In the genomic region with DNA sequence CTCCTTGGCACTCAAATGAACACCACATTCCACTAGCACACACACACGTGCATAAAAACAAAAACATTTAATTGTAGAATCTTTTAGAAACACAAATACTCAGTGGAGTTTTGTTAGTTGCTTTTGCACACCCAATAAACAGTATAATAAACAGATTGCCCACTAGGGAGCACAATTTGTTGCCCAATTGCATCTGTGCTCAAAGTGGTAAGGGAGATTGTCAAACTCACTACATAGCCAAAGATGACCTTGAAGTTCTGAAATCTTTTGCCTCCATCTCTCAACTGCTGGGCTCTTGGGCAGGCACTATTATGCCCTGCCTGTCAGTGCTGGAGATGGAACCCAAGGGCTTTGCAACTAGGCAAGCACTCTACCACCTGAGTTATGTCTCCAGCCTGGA, we compare ENCODE assay signal across 20 mouse cellular contexts. TPM values are rescaled to one million over a fixed set of nuclear protein-coding genes. Genes with fewer than 3 reads are reported as not detected.
DNase-seq lines count a peak whose midpoint lies in the region; ATAC-seq and TF ChIP-seq lines count a peak whose summit lies in the region.
"Had no signal": no experiment of that assay in that cellular context is flagged by ENCODE, and none has a peak within 500 bp of the region (broad histone marks: within the 10 kb centered on the region; RNA-seq: fewer than 3 reads in every experiment).

No protein-coding gene starts in this region.

- no peak for TF ChIP-seq EP300 in heart, adult 2 months (IDR thresholded peaks at IDR 0.05; ENCODE audit: insufficient read depth, low read depth, low read length)

- no peaks in the 10 kb centered on the region for H3K27me3 ChIP-seq in heart, adult 2 months (ENCODE audit: control insufficient read depth, insufficient read depth, low read length)
- no peaks in the 10 kb centered on the region for H3K27me3 ChIP-seq in Patski
- H3K27me3 ChIP-seq in limb, embryonic 10.5 days (ENCODE audit: low read depth, poor library complexity, severe bottlenecking), result no peaks in the 10 kb centered on the region
- H3K27me3 ChIP-seq: intestine, embryonic 15.5 days; liver, embryonic 12.5 days had no signal

- ATAC-seq in Patski, result no peak
- ATAC-seq: forebrain, postnatal 0 days; intestine, embryonic 15.5 days; liver, embryonic 12.5 days; midbrain, embryonic 16.5 days had no signal

- H3K27ac ChIP-seq in heart, adult 2 months, result no peak overlapping the region
- H3K27ac ChIP-seq in limb, embryonic 10.5 days, result no peak overlapping the region
- H3K27ac ChIP-seq: embryonic facial prominence, embryonic 10.5 days; intestine, embryonic 15.5 days; liver, embryonic 12.5 days had no signal

- H3K79me2 ChIP-seq in heart, adult 2 months (replicated peaks; ENCODE audit: control insufficient read depth, insufficient read depth, low read length), result no peaks in the 10 kb centered on the region

- H3K4me3 ChIP-seq in heart, adult 2 months, result no peak overlapping the region
- no peak overlapping the region for H3K4me3 ChIP-seq in limb, embryonic 10.5 days
- H3K4me3 ChIP-seq: embryonic facial prominence, embryonic 10.5 days; erythroblast, embryonic 14.5 days; intestine, embryonic 15.5 days; liver, embryonic 12.5 days had no signal

- TF ChIP-seq POLR2A in heart, adult 2 months (IDR thresholded peaks at IDR 0.05; ENCODE audit: insufficient read depth, low read depth, low read length), result no peak

- no peaks in the 10 kb centered on the region for H3K4me1 ChIP-seq in heart, adult 2 months (ENCODE audit: control insufficient read depth, insufficient read depth, low read length)
- H3K4me1 ChIP-seq in limb, embryonic 10.5 days, result no peaks in the 10 kb centered on the region
- H3K4me1 ChIP-seq: embryonic facial prominence, embryonic 10.5 days; intestine, embryonic 15.5 days had no signal

- CTCF ChIA-PET in Patski (lab: Charles Lee), result interaction anchor here (1.0 to 1.7 kb wide), 4 partner anchors 8 to 154 kb away, joined by 3 to 9 read pairs (median 6); no protein-coding TSS in a partner anchor

- H3K36me3 ChIP-seq in heart, adult 2 months (ENCODE audit: control insufficient read depth, insufficient read depth, low read length), result no peaks in the 10 kb centered on the region; the same call in 1 of the 2 replicates
- H3K36me3 ChIP-seq in limb, embryonic 10.5 days, result no peaks in the 10 kb centered on the region
- H3K36me3 ChIP-seq: embryonic facial prominence, embryonic 10.5 days; intestine, embryonic 15.5 days had no signal

- intact Hi-C loops in heart, adult 2 months (cut with DNase I), result loop anchor here (1.0 to 10.0 kb wide), 2 partner anchors 125 to 139 kb away; partner anchors contain the start of gene Desi2
- intact Hi-C loops in heart, postnatal 25 days (cut with DNase I), result loop anchor here (1.0 kb wide), 1 partner anchor 139 kb away; no protein-coding TSS in a partner anchor

- POLR2A ChIA-PET in Patski (lab: Charles Lee), result no interaction called here

- no peak for DNase-seq in heart, adult 2 months
- DNase-seq in heart, postnatal 25 days (ENCODE audit: low spot score), result no peak
- DNase-seq in lung, postnatal 10 days, result peak; percentile 9
- DNase-seq in lung, postnatal 4 days, result no peak
- no peak for DNase-seq in Patski (ENCODE audit: low read depth, low spot score)
- no peak for DNase-seq in right cerebral cortex, postnatal 14 days
- DNase-seq in limb, embryonic 10.5 days (ENCODE audit: low spot score), result no peak
- DNase-seq in spleen, postnatal 36 days (ENCODE audit: low spot score in 2 of 2), result no peak
- DNase-seq: cerebellum, adult 11 months; cerebellum, postnatal 25 days; forebrain, postnatal 0 days; gastrocnemius, postnatal 14 days; kidney, postnatal 10 days; layer of hippocampus, adult 9-11 months; right cerebral cortex, postnatal 4 days had no signal

- no peaks in the 10 kb centered on the region for H3K9me3 ChIP-seq in limb, embryonic 10.5 days (replicated peaks)
- H3K9me3 ChIP-seq: embryonic facial prominence, embryonic 10.5 days; intestine, embryonic 15.5 days; liver, embryonic 12.5 days had no signal

- WGBS in heart, adult 2 months, result 54% methylated on average over 1 of the region's 1 CpGs
- 60% methylated on average over 1 of the region's 1 CpGs for WGBS in limb, embryonic 10.5 days

- H3K9ac ChIP-seq in heart, adult 2 months (ENCODE audit: low read depth, low read length), result no peak overlapping the region
- H3K9ac ChIP-seq: forebrain, postnatal 0 days; intestine, embryonic 15.5 days; liver, embryonic 12.5 days had no signal

- TF ChIP-seq CTCF in heart, adult 2 months (IDR thresholded peaks at IDR 0.05), result peak; percentile 68
- peak; percentile 64 for TF ChIP-seq CTCF in Patski (IDR thresholded peaks at IDR 0.05)

- in situ Hi-C loops in Patski (cut with MboI; ENCODE audit: low pct_unique_long_range_greater_than_20kb), result loop anchor here (5.0 to 25.0 kb wide), 2 partner anchors 147 to 373 kb away; no protein-coding TSS in a partner anchor

RNA-seq across cellular contexts. Expression of gene Cox20, which starts 8.8 kb away (rescaled TPM):
- total RNA-seq in heart, adult 2 months (2021), result 100 to 1,000 TPM; 102 to 105 TPM
- polyA plus RNA-seq in heart, adult 2 months (2012; rRNA removed), result 54.7 and 107 TPM in 2 replicates
- total RNA-seq in heart, postnatal 25 days (2021), result 100 to 1,000 TPM; 103 to 125 TPM
- polyA plus RNA-seq in Patski (2021), result 98.4 TPM
- polyA plus RNA-seq in limb, embryonic 10.5 days (2016; fragmentation: Nextera tagmentation; extraction: Ambion mirVana), result 75.7 and 88.5 TPM in 2 replicates

RNA-seq across cellular contexts. Expression of gene Hnrnpu, which starts 27.5 kb away (rescaled TPM):
- 100 to 1,000 TPM; 167 to 176 TPM for total RNA-seq in heart, adult 2 months (2021)
- polyA plus RNA-seq in heart, adult 2 months (2012; rRNA removed), result 27.3 and 52.4 TPM in 2 replicates
- 100 to 1,000 TPM; 158 to 184 TPM for total RNA-seq in heart, postnatal 25 days (2021)
- polyA plus RNA-seq in Patski (2021), result 500 TPM
- polyA plus RNA-seq in limb, embryonic 10.5 days (2016; fragmentation: Nextera tagmentation; extraction: Ambion mirVana), result 608 TPM in 2 replicates
